Mouse (Mus musculus) stomach, postnatal 0 days (tissue): ENCODE measurements around the gene Pold1.

Experiments
- CTCF ChIP-seq: IDR thresholded peaks from 2 replicates; pipeline ENCODE4 v1.5.1; 2016; ENCODE audit warnings: antibody characterized with exemption, low read depth, mild to moderate bottlenecking, moderate library complexity
- EP300 ChIP-seq: optimal IDR thresholded peaks from 2 replicates; pipeline ENCODE3; 2016; ENCODE audit warnings: antibody characterized with exemption

DNA sequence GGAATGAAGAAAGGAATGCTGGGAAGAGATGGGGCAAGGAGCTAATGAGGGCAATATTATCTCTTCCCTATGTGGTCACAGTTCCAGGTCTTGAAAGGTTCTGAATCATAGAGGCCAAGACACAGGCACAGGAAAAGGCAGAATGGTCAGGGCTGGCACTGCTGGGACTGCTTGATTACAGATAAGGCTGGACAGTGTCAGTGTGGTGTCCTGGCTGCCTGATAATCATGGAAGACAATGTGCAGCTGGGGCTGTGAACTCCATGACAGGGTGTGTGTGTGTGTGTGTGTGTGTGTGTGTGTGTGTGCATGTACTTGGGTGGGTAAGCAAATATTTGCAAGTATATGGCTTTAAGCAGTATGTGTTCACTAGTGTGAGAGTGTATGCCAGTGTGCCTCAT lies 41.2 kb downstream of the Pold1 start:
- TF ChIP-seq CTCF: no peak
- TF ChIP-seq EP300: no peak
